27 mouse cellular contexts compared by ENCODE assay signal in genomic region chr1:138955455-138955854, GRCm38 (mm10). TPM values are rescaled to one million over a fixed set of nuclear protein-coding genes. Genes with fewer than 3 reads are reported as not detected.
DNase-seq lines count a peak whose midpoint lies in the region; ATAC-seq lines count a peak whose summit lies in the region.
"Had no signal": no experiment of that assay in that cellular context is flagged by ENCODE, and none has a peak within 500 bp of the region (broad histone marks: within the 10 kb centered on the region; RNA-seq: fewer than 3 reads in every experiment).

No protein-coding gene starts in this region.

- H3K4me3 ChIP-seq in midbrain, embryonic 16.5 days (ENCODE audit: low read depth, low read length): no peak overlapping the region
- H3K4me3 ChIP-seq: embryonic facial prominence, embryonic 12.5 days; embryonic facial prominence, embryonic 15.5 days; heart, embryonic 12.5 days; heart, embryonic 15.5 days had no signal

- no peaks in the 10 kb centered on the region for H3K4me1 ChIP-seq in midbrain, embryonic 16.5 days (ENCODE audit: control insufficient read depth, insufficient read depth, low read length)
- H3K4me1 ChIP-seq: embryonic facial prominence, embryonic 12.5 days; embryonic facial prominence, embryonic 15.5 days; heart, embryonic 12.5 days; heart, embryonic 15.5 days had no signal

- intact Hi-C loops in left cerebral cortex, postnatal 10 days (cut with DNase I): no loop called here

- no peaks in the 10 kb centered on the region for H3K9me3 ChIP-seq in midbrain, embryonic 16.5 days (replicated peaks; ENCODE audit: control insufficient read depth, low read length, poor library complexity, severe bottlenecking)
- H3K9me3 ChIP-seq: embryonic facial prominence, embryonic 12.5 days; embryonic facial prominence, embryonic 15.5 days; heart, embryonic 12.5 days; heart, embryonic 15.5 days had no signal

- peak; percentile 69 for ATAC-seq in common myeloid progenitor, adult 5-6 weeks (replicated peaks; ENCODE audit: low read depth, poor library complexity, severe bottlenecking)
- ATAC-seq in megakaryocyte, adult 5-6 weeks (ENCODE audit: poor library complexity, severe bottlenecking): peak; percentile 89
- ATAC-seq in neutrophil, adult 5-6 weeks (ENCODE audit: extremely low read depth, insufficient number of reproducible peaks, low FRiP score, poor library complexity, severe bottlenecking): peak; percentile 88
- no peak for ATAC-seq in midbrain, embryonic 16.5 days
- ATAC-seq: forebrain, embryonic 14.5 days; hindbrain, postnatal 0 days; inflammation-experienced regulatory T-cells, adult 6 months; intestine, embryonic 16.5 days had no signal

- no peak overlapping the region for H3K9ac ChIP-seq in midbrain, embryonic 16.5 days (ENCODE audit: low read depth, low read length)
- H3K9ac ChIP-seq: embryonic facial prominence, embryonic 12.5 days; embryonic facial prominence, embryonic 15.5 days; forebrain, postnatal 0 days; heart, embryonic 12.5 days; heart, embryonic 15.5 days; hindbrain, embryonic 14.5 days had no signal

- H3K4me2 ChIP-seq in midbrain, embryonic 16.5 days (ENCODE audit: low read length): no peak overlapping the region
- H3K4me2 ChIP-seq: embryonic facial prominence, embryonic 12.5 days; embryonic facial prominence, embryonic 15.5 days; heart, embryonic 12.5 days; heart, embryonic 15.5 days; hindbrain, embryonic 14.5 days had no signal

- H3K36me3 ChIP-seq in midbrain, embryonic 16.5 days (ENCODE audit: control insufficient read depth, insufficient read depth, low read length): no peaks in the 10 kb centered on the region
- H3K36me3 ChIP-seq: embryonic facial prominence, embryonic 12.5 days; embryonic facial prominence, embryonic 15.5 days; heart, embryonic 12.5 days; heart, embryonic 15.5 days had no signal

- peak; percentile 40 to 48 for DNase-seq in B cell, adult 2 months
- no peak for DNase-seq in left cerebral cortex, postnatal 10 days (ENCODE audit: extremely low spot score in 1 of 2, low spot score in 2 of 2)
- DNase-seq in gastrocnemius, adult 18-20 months (ENCODE audit: low spot score): no peak
- DNase-seq in embryo, embryonic 9.5 days (ENCODE audit: extremely low spot score): no peak
- DNase-seq: adrenal gland, adult 2 months; adrenal gland, postnatal 14 days; cerebellum, adult 11-12 months; cerebellum, adult 8-10 months; cerebellum, postnatal 10 days; cerebellum, postnatal 36 days; forebrain, postnatal 0 days; gastrocnemius, postnatal 25 days; heart, postnatal 10 days; heart, postnatal 36 days had no signal

- H3K27me3 ChIP-seq in midbrain, embryonic 16.5 days (ENCODE audit: control insufficient read depth, insufficient read depth, low read depth, low read length): no peaks in the 10 kb centered on the region
- H3K27me3 ChIP-seq: embryonic facial prominence, embryonic 12.5 days; embryonic facial prominence, embryonic 15.5 days; heart, embryonic 12.5 days; heart, embryonic 15.5 days had no signal

- no peak overlapping the region for H3K27ac ChIP-seq in midbrain, embryonic 16.5 days (ENCODE audit: low read length)
- H3K27ac ChIP-seq: embryonic facial prominence, embryonic 12.5 days; embryonic facial prominence, embryonic 15.5 days; heart, embryonic 15.5 days; hindbrain, embryonic 14.5 days; hindbrain, postnatal 0 days had no signal

- 87% methylated on average over 4 of the region's 4 CpGs for WGBS in midbrain, embryonic 16.5 days

RNA-seq across cellular contexts. Expression of gene Dennd1b, which starts 7.8 kb away (rescaled TPM):
- 20.9 and 25.1 TPM in 2 replicates for total RNA-seq in common myeloid progenitor, adult 5-6 weeks (2017)
- total RNA-seq in megakaryocyte, adult 5-6 weeks (2015): 26.2 and 28.1 TPM in 2 replicates
- total RNA-seq in megakaryocyte, adult 5-6 weeks (2017): 21.0 and 26.8 TPM in 2 replicates
- total RNA-seq in neutrophil, adult 5-6 weeks (2017): 71.1 and 76.1 TPM in 2 replicates
- 10 to 100 TPM; 20.0 to 20.4 TPM for total RNA-seq in left cerebral cortex, postnatal 10 days (2021)
- 10 to 100 TPM; 18.7 to 21.5 TPM for total RNA-seq in gastrocnemius, adult 18-20 months (2021)
- 9.2 and 10.4 TPM in 2 replicates for polyA plus RNA-seq in midbrain, embryonic 16.5 days (2015; fragmentation: Nextera tagmentation; extraction: Ambion mirVana)

Comparison
In these comparisons a context has a peak if more than half of its experiments do, and no peak if none do; other contexts are left out.
1. DNase-seq: peak in B cell, adult 2 months (2 of 2); none in left cerebral cortex, postnatal 10 days (0 of 2), gastrocnemius, adult 18-20 months (single experiment) and embryo, embryonic 9.5 days (single experiment).